Mouse (Mus musculus): ENCODE measurements around the gene Sh2d1b2. TPM values are rescaled to one million over a fixed set of nuclear protein-coding genes. Genes with fewer than 3 reads are reported as not detected.
A peak's percentile ranks its signal among the peaks of the same experiment; 100 is the strongest.

Gene Sh2d1b2
- total RNA-seq, 2 experiments from 2014 or later: not detected

- intact Hi-C loops (cut with DNase I): no loop called here
Observed at GRCm38 (mm10) chr1:170270696-170271095, 38.1 kb downstream of the Sh2d1b2 start.

DNA sequence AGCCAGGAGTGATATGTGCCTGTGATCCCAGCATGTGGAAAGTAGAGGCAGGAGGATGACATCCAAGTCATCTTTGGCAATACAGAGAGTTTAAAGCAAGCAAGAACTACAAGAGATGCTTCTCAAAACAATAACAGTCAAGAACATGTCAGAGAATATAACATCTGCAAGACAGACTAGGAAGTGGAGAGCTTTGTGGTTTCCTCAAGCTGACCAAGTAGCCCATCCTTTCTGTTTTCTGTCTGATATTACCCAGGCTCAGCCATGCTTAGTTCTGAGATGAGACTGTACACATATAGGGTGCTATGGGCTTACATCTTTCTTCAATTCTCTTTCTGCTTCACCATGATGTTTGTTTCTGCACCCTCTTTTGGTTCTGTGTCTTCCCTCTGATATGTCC, 40.7 kb downstream of the Sh2d1b2 start:
- intact Hi-C loops (cut with DNase I): no loop called here
- DNase-seq: no peak

More at GRCm38 (mm10) chr1:170270696-170271095, 38.1 kb downstream of the Sh2d1b2 start:
- DNase-seq: no peak

DNA sequence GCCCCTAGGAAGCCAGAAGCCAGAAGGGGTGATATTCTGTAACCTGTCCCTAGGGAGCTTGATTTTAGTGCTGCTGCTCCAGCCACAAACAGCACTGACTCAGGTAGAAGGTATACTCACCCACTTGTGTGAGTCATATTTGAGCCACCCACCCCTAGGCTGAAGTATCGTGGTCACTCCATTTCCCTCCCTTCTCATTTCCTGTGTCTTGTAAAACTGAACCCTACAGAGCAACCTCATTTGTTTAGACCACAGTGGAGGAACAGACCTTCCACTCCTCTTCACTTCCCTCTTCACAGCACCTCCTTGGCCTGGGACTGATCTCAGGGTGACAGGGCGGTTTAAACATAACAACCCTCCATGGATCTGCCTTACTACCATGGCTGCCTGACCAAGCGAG, 44.5 kb downstream of the Sh2d1b2 start, which contains the start of gene Sh2d1b1:
Gene Sh2d1b1 (plus strand): TSS at position 305 of the 400 bp plus-strand sequence.
- no peak for DNase-seq
- intact Hi-C loops (cut with DNase I): no loop called here

- no peak for DNase-seq
- intact Hi-C loops (cut with DNase I): no loop called here
Observed at GRCm38 (mm10) chr1:170282415-170283129, 50.0 kb downstream of the Sh2d1b2 start.

- DNase-seq: peak; percentile 16 to 54
Observed at GRCm38 (mm10) chr1:170292239-170292951, 59.8 kb downstream of the Sh2d1b2 start.

GRCm38 (mm10) chr1:170293257-170293656, 60.7 kb downstream of the Sh2d1b2 start:
- intact Hi-C loops (cut with DNase I): no loop called here
- DNase-seq: no peak

More at GRCm38 (mm10) chr1:170292239-170292951, 59.8 kb downstream of the Sh2d1b2 start:
- intact Hi-C loops (cut with DNase I): loop anchor here (1.0 kb wide), 1 partner anchor 321 kb away; no protein-coding TSS in a partner anchor

- intact Hi-C loops (cut with DNase I): no loop called here
- no peak for DNase-seq
Observed at GRCm38 (mm10) chr1:170294786-170295570, 62.4 kb downstream of the Sh2d1b2 start.

GRCm38 (mm10) chr1:170299496-170299895, 66.9 kb downstream of the Sh2d1b2 start:
- no peak for DNase-seq
- intact Hi-C loops (cut with DNase I): no loop called here

GRCm38 (mm10) chr1:170301686-170302085, 69.1 kb downstream of the Sh2d1b2 start:
- intact Hi-C loops (cut with DNase I): no loop called here
- no peak for DNase-seq

GRCm38 (mm10) chr1:170302456-170302855, 69.9 kb downstream of the Sh2d1b2 start:
- intact Hi-C loops (cut with DNase I): no loop called here
- no peak for DNase-seq

- intact Hi-C loops (cut with DNase I): no loop called here
- DNase-seq: no peak
Observed at GRCm38 (mm10) chr1:170303103-170303502, 70.6 kb downstream of the Sh2d1b2 start.

Other genes with a start within 250 kb of the Sh2d1b2 start
- gene Ddr2, start 122.0 kb upstream of the Sh2d1b2 start, total RNA-seq (2021): 10 to 100 TPM; 25.3 to 26.8 TPM
- gene Uap1, start 57.8 kb upstream of the Sh2d1b2 start, total RNA-seq (2021): 10 to 100 TPM; 49.1 to 55.4 TPM
- gene Uhmk1, start 17.4 kb upstream of the Sh2d1b2 start, total RNA-seq (2021): 10 to 100 TPM; 19.9 to 23.2 TPM
- gene Sh2d1b1, start 44.6 kb downstream of the Sh2d1b2 start, total RNA-seq (2021): under 1 TPM in 1 of 2 experiments, not detected in 1; 0.10 TPM
- gene Gm7694, start 73.6 kb downstream of the Sh2d1b2 start, total RNA-seq (2021): 1 to 10 TPM; 8.2 to 8.6 TPM
- gene Spata46, start 76.1 kb downstream of the Sh2d1b2 start, total RNA-seq (2021): not detected